In genomic region chr2:73431959-73432396, GRCm38 (mm10) we compare ENCODE assay signal across 8 mouse cellular contexts. TPM values are rescaled to one million over a fixed set of nuclear protein-coding genes. Genes with fewer than 3 reads are reported as not detected.
DNase-seq lines count a peak whose midpoint lies in the region; ATAC-seq lines count a peak whose summit lies in the region.

No protein-coding gene starts in this region.

- no peaks in the 10 kb centered on the region for H3K27me3 ChIP-seq in stomach, embryonic 14.5 days (ENCODE audit: control insufficient read depth, insufficient read depth, low read length)

- WGBS in stomach, embryonic 14.5 days = 23% methylated on average over 14 of the region's 14 CpGs

- DNase-seq in adrenal gland, adult 2 months = peak; percentile 18
- no peak for DNase-seq in adrenal gland, adult 8-10 months
- peak; percentile 32 for DNase-seq in retina, postnatal 1 day
- no peak for DNase-seq in retina, embryonic 14.5 days (ENCODE audit: low spot score)
- peak; percentile 42 to 51 for DNase-seq in kidney, postnatal 4 days
- DNase-seq in frontal cortex, postnatal 14 days (ENCODE audit: low spot score in 2 of 2) = no peak
- no peak for DNase-seq in frontal cortex, postnatal 10 days (ENCODE audit: low spot score in 2 of 2)

- peak overlapping the region; percentile 32 for H3K4me2 ChIP-seq in stomach, embryonic 14.5 days (replicated peaks; ENCODE audit: low read depth, low read length)

- no peak overlapping the region for H3K4me3 ChIP-seq in stomach, embryonic 14.5 days (ENCODE audit: low read depth, low read length)

- no peaks in the 10 kb centered on the region for H3K9me3 ChIP-seq in stomach, embryonic 14.5 days (ENCODE audit: control insufficient read depth, low read depth, low read length)

- H3K9ac ChIP-seq in stomach, embryonic 14.5 days (replicated peaks; ENCODE audit: low read depth, low read length) = no peak overlapping the region; the same call in 1 of the 2 replicates

- H3K36me3 ChIP-seq in stomach, embryonic 14.5 days (ENCODE audit: control insufficient read depth, insufficient read depth, low read length) = no peaks in the 10 kb centered on the region; the same call in 1 of the 2 replicates

- peak; percentile 37; the same call in 1 of the 2 replicates for ATAC-seq in stomach, embryonic 14.5 days (ENCODE audit: insufficient number of reproducible peaks, insufficient read depth, low FRiP score, low read depth)

- H3K4me1 ChIP-seq in stomach, embryonic 14.5 days (ENCODE audit: control insufficient read depth, insufficient read depth, low read length) = peaks cover 5% of the 10 kb centered on the region; the same call in 1 of the 2 replicates

- peak overlapping the region; percentile 70; the same call in 1 of the 2 replicates for H3K27ac ChIP-seq in stomach, embryonic 14.5 days (ENCODE audit: low read length)

RNA-seq across cellular contexts. Expression of gene Gpr155, which starts 45.6 kb away (rescaled TPM):
- total RNA-seq in adrenal gland, adult 2 months (2021) = 1 to 10 TPM; 5.9 to 7.5 TPM
- 1.6 and 1.7 TPM in 2 replicates for polyA plus RNA-seq in adrenal gland, adult 2 months (2012; rRNA removed)
- total RNA-seq in adrenal gland, adult 8-10 months (2022) = 10 to 100 TPM in 1 of 4 experiments, 1 to 10 TPM in 3; 8.5 to 12.8 (median 9.1) TPM
- polyA plus RNA-seq in stomach, embryonic 14.5 days (2014; fragmentation: Nextera tagmentation; extraction: Ambion mirVana) = 3.9 and 4.3 TPM in 2 replicates

Comparison
In these comparisons a context has a peak if more than half of its experiments do, and no peak if none do; other contexts are left out.
1. DNase-seq: peak in adrenal gland, adult 2 months (single experiment), retina, postnatal 1 day (single experiment) and kidney, postnatal 4 days (2 of 2); none in adrenal gland, adult 8-10 months (single experiment), retina, embryonic 14.5 days (single experiment), frontal cortex, postnatal 14 days (0 of 2) and frontal cortex, postnatal 10 days (0 of 2).